Mouse (Mus musculus): Measurements from ENCODE around the gene Mycbp2. TPM values are rescaled to one million over a fixed set of nuclear protein-coding genes. Genes with fewer than 3 reads are reported as not detected.

Mycbp2 gene
- polyA plus RNA-seq, 1 experiment = 56.8 TPM

DNA sequence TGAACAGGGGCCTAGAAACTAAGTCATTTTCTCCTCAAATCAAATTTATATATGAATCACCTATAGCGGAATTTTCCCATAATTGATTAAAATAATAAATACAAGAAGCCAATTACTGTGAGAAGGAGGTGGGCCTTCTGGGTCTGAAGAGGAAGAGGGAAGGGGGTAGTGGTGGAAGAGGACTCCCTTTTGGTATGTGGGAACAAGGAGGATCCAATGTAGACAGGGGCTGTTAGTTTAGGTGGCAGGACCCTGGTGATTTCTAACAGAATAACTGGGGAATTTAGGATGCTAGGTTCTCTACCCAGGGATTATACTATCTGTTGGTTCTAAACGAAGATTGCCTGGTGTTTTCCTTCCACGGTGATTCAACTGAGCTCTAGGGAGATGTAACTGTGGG is 130.3 kb downstream of the Mycbp2 start:
- Histone ChIP-seq H3K4me1 (ENCODE audit: control insufficient read depth, insufficient read depth, low read length) (no peaks in the 10 kb centered on the region), H3K4me3 (ENCODE audit: insufficient read depth, low read length) (no peak overlapping the region)

DNA sequence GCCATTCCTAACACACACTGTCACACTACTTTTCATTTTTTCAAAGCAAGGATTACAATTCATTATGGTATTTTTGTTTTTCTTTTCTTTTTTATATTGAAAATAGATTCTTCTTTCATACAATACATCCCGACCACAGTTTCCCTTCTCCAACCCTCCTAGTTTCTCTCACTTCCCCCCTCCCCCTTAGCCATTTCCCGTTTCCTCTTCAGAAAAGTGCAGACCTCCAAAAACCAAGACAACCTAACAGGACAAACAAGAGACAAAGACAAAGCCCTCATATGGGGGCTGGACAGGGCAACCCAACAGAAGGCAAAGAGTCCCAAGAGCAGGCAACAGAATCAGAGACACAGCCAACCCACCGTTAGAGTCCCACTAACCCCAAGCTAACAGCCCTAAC is 160.0 kb downstream of the Mycbp2 start:
- Histone ChIP-seq H3K4me3 (ENCODE audit: insufficient read depth, low read length) (no peak overlapping the region), H3K27ac (ENCODE audit: insufficient read depth, low read depth, low read length) (peak overlapping the region; percentile 10; the same call in 1 of the 2 replicates), H3K4me1 (ENCODE audit: control insufficient read depth, insufficient read depth, low read length) (peaks cover 4% of the 10 kb centered on the region)
- TF ChIP-seq CTCF (IDR thresholded peaks at IDR 0.05; ENCODE audit: low read depth, low read length) = no peak
- no peak for TF ChIP-seq POLR2A (IDR thresholded peaks at IDR 0.05; ENCODE audit: borderline replicate concordance, low read depth, low read length)

More for the DNA sequence above, 130.3 kb downstream of the Mycbp2 start:
- TF ChIP-seq CTCF (IDR thresholded peaks at IDR 0.05; ENCODE audit: low read depth, low read length) (no peak), POLR2A (IDR thresholded peaks at IDR 0.05; ENCODE audit: borderline replicate concordance, low read depth, low read length) (no peak)
- no peak overlapping the region for H3K27ac ChIP-seq (ENCODE audit: insufficient read depth, low read depth, low read length)

GRCm38 (mm10) chr14:103186076-103186475 is 160.5 kb downstream of the Mycbp2 start:
- no peak overlapping the region for H3K27ac ChIP-seq (ENCODE audit: insufficient read depth, low read depth, low read length)
- no peak for TF ChIP-seq CTCF (IDR thresholded peaks at IDR 0.05; ENCODE audit: low read depth, low read length)
- TF ChIP-seq POLR2A (IDR thresholded peaks at IDR 0.05; ENCODE audit: borderline replicate concordance, low read depth, low read length) = no peak
- H3K4me1 ChIP-seq (ENCODE audit: control insufficient read depth, insufficient read depth, low read length) = peaks cover 4% of the 10 kb centered on the region
- no peak overlapping the region for H3K4me3 ChIP-seq (ENCODE audit: insufficient read depth, low read length)

DNA sequence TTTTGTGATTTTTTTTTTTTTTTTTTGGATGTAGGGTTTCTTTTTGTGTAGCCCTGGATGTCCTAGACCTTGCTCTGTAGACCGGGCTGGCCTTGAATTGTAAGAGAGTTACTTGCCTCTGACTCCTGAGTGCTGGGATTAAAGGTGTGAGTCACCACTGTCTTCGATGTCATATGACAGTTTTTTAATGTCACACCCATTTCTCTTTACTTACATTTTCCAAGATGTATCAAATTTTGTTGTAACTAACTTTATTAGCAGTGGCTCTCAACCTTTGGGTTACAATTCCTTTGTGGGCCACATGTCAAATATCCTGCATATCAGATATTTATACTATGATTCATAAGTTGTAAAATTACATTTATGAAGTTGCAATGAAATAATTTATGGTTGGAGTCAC is 166.5 kb downstream of the Mycbp2 start:
- Histone ChIP-seq H3K4me1 (ENCODE audit: control insufficient read depth, insufficient read depth, low read length) (no peaks in the 10 kb centered on the region), H3K27ac (ENCODE audit: insufficient read depth, low read depth, low read length) (no peak overlapping the region)
- TF ChIP-seq POLR2A (IDR thresholded peaks at IDR 0.05; ENCODE audit: borderline replicate concordance, low read depth, low read length) = no peak
- no peak for TF ChIP-seq CTCF (IDR thresholded peaks at IDR 0.05; ENCODE audit: low read depth, low read length)

GRCm38 (mm10) chr14:103162923-103163322 is 183.7 kb downstream of the Mycbp2 start:
- Histone ChIP-seq H3K27ac (ENCODE audit: insufficient read depth, low read depth, low read length) (no peak overlapping the region), H3K4me1 (ENCODE audit: control insufficient read depth, insufficient read depth, low read length) (peaks cover 14% of the 10 kb centered on the region), H3K4me3 (ENCODE audit: insufficient read depth, low read length) (no peak overlapping the region)
- TF ChIP-seq POLR2A (IDR thresholded peaks at IDR 0.05; ENCODE audit: borderline replicate concordance, low read depth, low read length) = no peak
- TF ChIP-seq CTCF (IDR thresholded peaks at IDR 0.05; ENCODE audit: low read depth, low read length) = no peak

More for the DNA sequence above, 166.5 kb downstream of the Mycbp2 start:
- no peak overlapping the region for H3K4me3 ChIP-seq (ENCODE audit: insufficient read depth, low read length)

DNA sequence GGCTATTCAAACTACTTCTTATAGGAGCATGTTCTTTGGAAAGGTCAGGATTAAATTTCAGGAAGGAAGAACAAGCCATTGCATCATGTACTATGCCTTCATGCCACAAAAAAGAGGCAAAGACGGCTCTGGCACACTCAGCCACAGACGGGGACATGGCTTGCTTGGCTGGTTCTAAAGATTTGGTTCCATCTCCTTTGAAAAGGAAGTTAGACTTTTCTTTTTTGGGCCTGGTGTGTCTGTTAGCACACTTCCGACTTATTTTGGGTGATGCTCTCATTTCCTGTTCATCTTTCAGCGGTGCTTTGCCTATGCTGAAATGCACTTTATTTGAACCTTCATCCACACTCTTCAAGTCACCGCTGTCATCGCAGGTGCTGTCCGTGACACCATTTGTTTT is 190.9 kb downstream of the Mycbp2 start:
- TF ChIP-seq POLR2A (IDR thresholded peaks at IDR 0.05; ENCODE audit: borderline replicate concordance, low read depth, low read length) (no peak), CTCF (IDR thresholded peaks at IDR 0.05; ENCODE audit: low read depth, low read length) (no peak)
- peaks cover 18% of the 10 kb centered on the region for H3K4me1 ChIP-seq (ENCODE audit: control insufficient read depth, insufficient read depth, low read length)
- peak overlapping the region; percentile 75 for H3K27ac ChIP-seq (ENCODE audit: insufficient read depth, low read depth, low read length)
- peak overlapping the region; percentile 22; the same call in 1 of the 2 replicates for H3K4me3 ChIP-seq (ENCODE audit: insufficient read depth, low read length)

GRCm38 (mm10) chr14:103150139-103150538 is 196.5 kb downstream of the Mycbp2 start:
- TF ChIP-seq CTCF (IDR thresholded peaks at IDR 0.05; ENCODE audit: low read depth, low read length) (no peak), POLR2A (IDR thresholded peaks at IDR 0.05; ENCODE audit: borderline replicate concordance, low read depth, low read length) (no peak)
- H3K4me3 ChIP-seq (ENCODE audit: insufficient read depth, low read length) = no peak overlapping the region
- peaks cover 5% of the 10 kb centered on the region for H3K4me1 ChIP-seq (ENCODE audit: control insufficient read depth, insufficient read depth, low read length)
- H3K27ac ChIP-seq (ENCODE audit: insufficient read depth, low read depth, low read length) = no peak overlapping the region

GRCm38 (mm10) chr14:103131991-103132390 is 214.6 kb downstream of the Mycbp2 start:
- TF ChIP-seq POLR2A (IDR thresholded peaks at IDR 0.05; ENCODE audit: borderline replicate concordance, low read depth, low read length) (no peak), CTCF (IDR thresholded peaks at IDR 0.05; ENCODE audit: low read depth, low read length) (peak; percentile 36; the same call in 1 of the 2 replicates)

DNA sequence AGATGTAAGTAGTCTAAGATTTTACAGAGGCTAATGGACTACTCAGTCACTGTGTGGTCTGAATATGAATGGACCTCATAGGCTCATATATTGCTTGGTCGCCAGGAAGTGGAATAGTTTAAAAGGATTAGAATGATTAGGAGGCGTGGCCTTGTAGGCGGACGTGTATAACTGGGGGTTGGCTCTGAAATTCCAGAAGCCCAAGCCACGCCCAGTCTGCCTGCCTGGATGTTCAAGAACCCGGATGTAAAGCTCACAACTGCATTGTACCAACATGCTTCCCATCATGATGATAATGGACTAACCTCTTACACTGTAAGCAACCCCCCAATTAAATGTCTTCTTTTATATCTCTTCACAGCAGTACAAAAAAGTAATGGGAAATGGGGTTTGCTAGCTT is 220.9 kb downstream of the Mycbp2 start:
- no peak overlapping the region for H3K27ac ChIP-seq (ENCODE audit: insufficient read depth, low read depth, low read length)
- no peak overlapping the region for H3K4me3 ChIP-seq (ENCODE audit: insufficient read depth, low read length)
- TF ChIP-seq POLR2A (IDR thresholded peaks at IDR 0.05; ENCODE audit: borderline replicate concordance, low read depth, low read length) (no peak), CTCF (IDR thresholded peaks at IDR 0.05; ENCODE audit: low read depth, low read length) (no peak)
- no peaks in the 10 kb centered on the region for H3K4me1 ChIP-seq (ENCODE audit: control insufficient read depth, insufficient read depth, low read length)

More at GRCm38 (mm10) chr14:103131991-103132390, 214.6 kb downstream of the Mycbp2 start:
- Histone ChIP-seq H3K4me1 (ENCODE audit: control insufficient read depth, insufficient read depth, low read length) (no peaks in the 10 kb centered on the region), H3K4me3 (ENCODE audit: insufficient read depth, low read length) (no peak overlapping the region), H3K27ac (ENCODE audit: insufficient read depth, low read depth, low read length) (no peak overlapping the region)

GRCm38 (mm10) chr14:103114994-103115670 is 231.5 kb downstream of the Mycbp2 start:
- peaks cover 17% of the 10 kb centered on the region for H3K4me1 ChIP-seq (ENCODE audit: control insufficient read depth, insufficient read depth, low read length)

More at GRCm38 (mm10) chr14:103114994-103115670, 231.5 kb downstream of the Mycbp2 start:
- no peak overlapping the region for H3K4me3 ChIP-seq (ENCODE audit: insufficient read depth, low read length)
- peak overlapping the region; percentile 81 for H3K27ac ChIP-seq (ENCODE audit: insufficient read depth, low read depth, low read length)
- TF ChIP-seq POLR2A (IDR thresholded peaks at IDR 0.05; ENCODE audit: borderline replicate concordance, low read depth, low read length) = no peak
- no peak for TF ChIP-seq CTCF (IDR thresholded peaks at IDR 0.05; ENCODE audit: low read depth, low read length)

All from bone marrow macrophage, adult 2 months (primary cell).